Mouse (Mus musculus) frontal cortex, postnatal 36 days (tissue): Measurements from ENCODE around the gene Slc7a6.
A peak's percentile ranks its signal among the peaks of the same experiment; 100 is the strongest.

Experiments
- DNase-seq, 2 experiments: peaks; one replicate each; pipeline ENCODE4 v3.0.0; 2022; ENCODE audit warnings: low spot score in 2 of 2

The Slc7a6 gene

GRCm38 (mm10) chr8:106168356-106169016 lies at the start of gene Slc7a6:
Gene Slc7a6, plus strand, starts transcription at chr8:106168857.
- peak; percentile 88 to 89 for DNase-seq

- no peak for DNase-seq
Observed at GRCm38 (mm10) chr8:106123443-106123842, 45.2 kb upstream of the Slc7a6 start.

GRCm38 (mm10) chr8:106126055-106126454 lies 42.6 kb upstream of the Slc7a6 start:
- no peak for DNase-seq

GRCm38 (mm10) chr8:106127054-106127453 lies 41.6 kb upstream of the Slc7a6 start:
- DNase-seq, result no peak

- DNase-seq, result no peak
Observed at GRCm38 (mm10) chr8:106127882-106128410, 40.7 kb upstream of the Slc7a6 start.

GRCm38 (mm10) chr8:106129232-106129930 lies 39.3 kb upstream of the Slc7a6 start:
- DNase-seq, result no peak

- DNase-seq, result no peak
Observed at GRCm38 (mm10) chr8:106129997-106130396, 38.7 kb upstream of the Slc7a6 start.

GRCm38 (mm10) chr8:106130505-106130904 lies 38.2 kb upstream of the Slc7a6 start:
- no peak for DNase-seq

GRCm38 (mm10) chr8:106131021-106131420 lies 37.6 kb upstream of the Slc7a6 start:
- no peak for DNase-seq

GRCm38 (mm10) chr8:106131488-106132222 lies 37.0 kb upstream of the Slc7a6 start:
- DNase-seq, result no peak

- DNase-seq, result no peak
Observed at GRCm38 (mm10) chr8:106132356-106132755, 36.3 kb upstream of the Slc7a6 start.

- no peak for DNase-seq
Observed at GRCm38 (mm10) chr8:106133526-106133925, 35.1 kb upstream of the Slc7a6 start.

- DNase-seq, result no peak
Observed at GRCm38 (mm10) chr8:106133946-106134345, 34.7 kb upstream of the Slc7a6 start.

- DNase-seq, result no peak
Observed at GRCm38 (mm10) chr8:106134751-106135571, 33.7 kb upstream of the Slc7a6 start.

GRCm38 (mm10) chr8:106135672-106136071 lies 33.0 kb upstream of the Slc7a6 start:
- DNase-seq, result no peak

- DNase-seq, result no peak
Observed at GRCm38 (mm10) chr8:106136156-106137130, 32.2 kb upstream of the Slc7a6 start, which contains the start of gene Esrp2. Gene Esrp2, minus strand, starts transcription at chr8:106136974.

GRCm38 (mm10) chr8:106137218-106137905 lies 31.3 kb upstream of the Slc7a6 start:
- no peak for DNase-seq

- peak; percentile 52 for DNase-seq
Observed at GRCm38 (mm10) chr8:106137906-106138477, 30.7 kb upstream of the Slc7a6 start.

- no peak for DNase-seq
Observed at GRCm38 (mm10) chr8:106138616-106139015, 30.0 kb upstream of the Slc7a6 start.
